Mouse (Mus musculus) heart, postnatal 0 days (tissue): ENCODE data around the gene Igsf8.

Source experiments
- CTCF ChIP-seq: IDR thresholded peaks from 2 replicates; pipeline ENCODE4 v1.5.1; 2016; ENCODE audit warnings: antibody characterized with exemption, control low read depth, low read depth
- EP300 ChIP-seq: IDR thresholded peaks from 2 replicates; pipeline ENCODE4 v1.6.1; 2016; ENCODE audit warnings: antibody characterized with exemption, low read depth

GRCm38 (mm10) chr1:172358341-172358740 lies 96.9 kb downstream of the Igsf8 start:
- TF ChIP-seq EP300 = no peak
- TF ChIP-seq CTCF = no peak
